Mouse (Mus musculus) layer of hippocampus, postnatal 10 days (tissue): ENCODE data around the gene Plk1. TPM values are rescaled to one million over a fixed set of nuclear protein-coding genes. Genes with fewer than 3 reads are reported as not detected.
A peak's percentile ranks its signal among the peaks of the same experiment; 100 is the strongest.

ENCODE experiments used
- DNase-seq, 2 experiments: peaks; one replicate each; pipeline ENCODE4 v3.0.0; 2021; ENCODE audit warnings: low spot score in 2 of 2
- long read RNA-seq: library from polyadenylated mRNA; stranded (forward); transcript quantifications from one replicate; pipeline ENCODE4 v2.0.0, GENCODE M21; 2023
- total RNA-seq, 2 experiments: library from RNA; stranded (reverse); gene quantifications; 2 replicates each; pipeline ENCODE4 v1.2.3; 2021

The Plk1 gene
- 1 to 10 TPM; 4.8 to 5.4 TPM for total RNA-seq
- long read RNA-seq, transcript Plk1-201 (10 exons, 2,199 nt): major isoform, 6 of 6 reads
- long read RNA-seq, partial matches to known transcripts: 0 of 6 reads
- long read RNA-seq, other reads (novel, unspliced or antisense): 0 of 6 reads

- peak; percentile 80 to 86 for DNase-seq
Measured at GRCm38 (mm10) chr7:122158915-122159902, at the start of gene Plk1. TSS of gene Plk1 (plus strand) at chr7:122159439.

- no peak for DNase-seq
Measured at GRCm38 (mm10) chr7:122123518-122123917, 35.7 kb upstream of the Plk1 start.

DNA sequence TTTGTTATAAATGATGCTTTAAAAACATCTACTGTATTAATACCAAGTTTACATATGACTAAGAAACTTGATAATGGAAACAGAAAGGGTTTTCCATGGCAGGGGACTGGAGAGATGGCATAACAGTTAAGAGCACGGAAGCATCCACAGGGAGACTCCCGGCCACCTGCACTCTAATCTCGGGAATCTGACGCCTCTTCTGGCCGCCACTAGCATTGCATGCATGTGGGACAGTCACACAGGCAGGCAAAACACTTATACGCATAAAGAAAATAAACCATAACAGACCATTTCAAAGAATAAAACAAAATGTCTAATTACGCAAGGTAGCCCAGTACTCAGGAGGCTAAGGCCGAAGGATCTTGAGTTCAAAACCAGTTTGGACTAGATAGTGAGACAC, 33.6 kb upstream of the Plk1 start:
- DNase-seq: no peak

DNA sequence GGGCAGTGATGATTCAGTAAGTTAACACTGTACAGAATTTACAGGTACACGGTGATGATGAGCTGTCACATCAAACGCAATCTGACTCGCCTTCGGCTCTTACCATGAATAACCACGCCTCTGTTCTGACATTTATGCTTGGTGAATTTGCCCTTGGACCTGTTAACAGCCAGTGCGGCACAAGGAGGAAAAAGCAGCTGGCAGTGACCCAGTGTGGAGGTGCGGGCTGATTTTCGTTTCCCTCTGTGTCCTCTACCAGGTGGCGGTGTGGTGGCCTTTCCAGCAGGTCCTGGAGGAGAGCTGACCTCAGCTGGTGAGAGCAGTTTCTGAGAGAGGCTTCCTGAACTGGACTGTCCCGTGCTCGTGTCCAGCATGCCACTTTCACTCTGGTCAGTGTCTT, 32.3 kb upstream of the Plk1 start:
- DNase-seq: no peak

DNA sequence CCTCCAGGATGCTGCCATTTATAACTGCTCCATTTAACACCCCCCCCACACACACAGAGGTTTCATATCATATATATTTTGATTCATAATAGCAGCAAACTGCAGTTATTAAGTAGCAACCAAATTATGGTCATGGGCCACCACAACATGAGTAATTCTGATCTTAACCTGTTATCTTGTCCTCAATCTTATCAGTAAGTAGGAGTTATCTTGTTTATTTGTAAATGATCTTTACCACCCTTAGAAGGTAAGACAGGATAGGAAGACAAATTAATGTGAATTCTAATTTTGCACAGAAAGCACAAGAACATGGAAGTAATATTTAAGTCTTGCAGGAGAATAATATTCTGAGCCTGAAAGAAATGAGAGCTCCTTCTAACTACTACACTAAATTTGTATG, 27.4 kb upstream of the Plk1 start:
- no peak for DNase-seq

GRCm38 (mm10) chr7:122132497-122133337, 26.5 kb upstream of the Plk1 start, which contains the start of the genes Palb2 and Dctn5:
TSS of gene Palb2 (minus strand) at chr7:122132985.
TSS of gene Dctn5 (plus strand) at chr7:122133041.
- DNase-seq: peak; percentile 99

DNA sequence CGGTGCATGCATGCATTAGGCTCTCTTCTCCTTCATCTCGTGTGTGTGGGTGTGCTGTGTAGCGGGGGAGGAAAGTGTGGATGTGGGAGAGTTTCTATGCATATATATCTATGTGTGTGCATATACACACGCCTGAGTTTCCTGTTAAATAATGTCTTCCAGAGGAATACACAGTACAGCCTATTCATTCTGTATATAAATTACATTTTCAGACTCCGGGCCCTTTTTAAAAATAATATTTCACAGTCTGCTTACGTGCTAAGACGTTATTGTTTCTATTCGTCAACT, 26.0 kb upstream of the Plk1 start:
- DNase-seq: no peak

DNA sequence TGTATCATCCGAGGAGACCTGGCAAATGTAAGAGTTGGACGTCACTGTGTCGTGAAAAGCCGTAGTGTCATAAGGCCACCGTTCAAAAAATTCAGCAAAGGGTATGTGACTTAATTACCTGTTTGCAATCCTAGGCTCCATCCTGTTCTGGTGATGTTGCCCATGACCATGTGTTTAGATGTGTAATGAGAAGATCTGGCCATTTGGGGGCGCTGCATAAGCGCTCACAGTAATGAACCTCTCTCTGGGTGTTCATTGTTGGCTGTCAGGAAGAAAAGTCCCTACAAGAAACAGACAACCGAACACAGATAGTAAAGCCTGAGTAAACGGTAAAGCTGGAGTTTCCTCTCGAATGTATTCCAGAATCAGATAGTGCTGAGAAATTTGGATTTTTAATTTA, 24.2 kb upstream of the Plk1 start:
- peak; percentile 22 for DNase-seq

GRCm38 (mm10) chr7:122137071-122137470, 22.2 kb upstream of the Plk1 start:
- DNase-seq: no peak

DNA sequence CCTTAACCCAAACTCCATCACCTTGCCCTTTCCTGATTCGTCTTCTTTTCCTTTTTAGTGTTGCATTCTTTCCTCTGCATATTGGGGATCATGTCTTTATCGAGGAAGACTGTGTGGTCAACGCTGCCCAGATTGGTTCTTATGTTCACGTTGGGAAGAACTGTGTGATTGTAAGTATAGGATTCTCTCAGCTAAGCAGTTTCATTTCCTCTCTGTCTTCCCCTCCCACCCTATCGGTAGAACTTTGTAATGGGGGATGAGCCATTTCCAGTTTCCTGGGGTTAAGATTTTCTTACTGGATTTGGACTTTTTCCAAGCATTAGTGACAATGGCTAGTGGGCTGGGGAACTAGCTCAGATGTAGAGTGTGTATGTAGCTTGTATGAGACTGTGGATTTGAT, 21.0 kb upstream of the Plk1 start:
- no peak for DNase-seq

- DNase-seq: no peak
Measured at GRCm38 (mm10) chr7:122140991-122141390, 18.2 kb upstream of the Plk1 start.

DNA sequence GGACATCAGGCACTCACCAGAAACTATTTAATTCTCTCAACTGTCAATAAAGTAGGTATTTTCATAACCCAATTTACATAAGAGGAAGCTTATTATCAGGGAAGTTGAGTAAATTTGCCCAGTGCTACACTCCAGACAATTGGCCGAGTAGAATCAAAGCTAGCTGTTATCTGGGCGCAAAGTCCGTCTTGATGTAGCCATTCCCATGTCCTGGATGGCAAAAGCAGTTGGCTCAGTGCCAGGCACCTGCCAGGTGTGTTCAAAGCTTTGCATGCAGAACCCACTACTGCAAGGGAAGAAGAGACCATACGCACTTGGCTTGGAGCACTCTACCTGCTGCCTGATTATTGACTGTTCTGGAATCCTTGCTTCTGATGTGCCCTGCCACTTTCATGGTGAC, 6.8 kb upstream of the Plk1 start:
- DNase-seq: no peak

DNA sequence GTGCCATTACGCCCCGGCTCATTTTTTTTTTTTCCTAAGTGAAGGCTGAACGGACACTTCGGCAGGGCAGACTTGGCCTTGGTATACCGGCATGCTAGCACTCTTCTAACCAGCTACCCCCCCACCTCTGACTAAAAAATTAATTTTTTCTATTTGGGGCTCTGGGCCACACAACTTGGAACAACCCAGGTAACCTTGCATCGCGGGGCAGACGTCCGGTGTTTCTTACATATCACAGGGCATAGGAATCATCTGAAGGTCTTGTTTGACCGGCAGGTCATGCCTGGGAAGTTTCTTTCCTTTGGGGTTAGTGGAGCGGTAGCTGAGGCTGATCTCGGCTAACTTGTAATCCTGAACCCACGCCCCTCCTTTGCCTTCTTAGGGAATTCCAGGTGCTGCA, 751 bp upstream of the Plk1 start:
- DNase-seq: no peak

- no peak for DNase-seq
Measured at GRCm38 (mm10) chr7:122160037-122160436, 798 bp downstream of the Plk1 start.

DNA sequence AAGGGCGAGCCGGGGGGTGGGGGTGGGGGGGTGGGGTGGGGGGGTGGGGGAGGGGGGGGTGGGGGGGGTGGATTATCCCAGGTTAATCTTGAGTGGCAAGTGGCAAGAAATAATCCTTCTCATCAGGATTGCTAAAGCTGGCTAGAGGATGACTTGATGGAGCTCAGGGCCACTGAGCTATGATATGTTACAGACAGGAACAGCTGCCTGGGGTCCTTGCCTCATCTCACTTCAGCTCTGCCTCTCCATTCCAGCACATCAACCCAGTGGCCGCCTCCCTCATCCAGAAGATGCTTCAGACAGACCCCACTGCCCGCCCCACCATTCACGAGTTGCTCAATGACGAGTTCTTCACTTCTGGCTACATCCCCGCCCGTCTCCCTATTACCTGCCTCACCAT, 4.5 kb downstream of the Plk1 start:
- DNase-seq: no peak

GRCm38 (mm10) chr7:122167203-122167602, 8.0 kb downstream of the Plk1 start:
- DNase-seq: no peak

- DNase-seq: no peak
Measured at GRCm38 (mm10) chr7:122170705-122171104, 11.5 kb downstream of the Plk1 start.

DNA sequence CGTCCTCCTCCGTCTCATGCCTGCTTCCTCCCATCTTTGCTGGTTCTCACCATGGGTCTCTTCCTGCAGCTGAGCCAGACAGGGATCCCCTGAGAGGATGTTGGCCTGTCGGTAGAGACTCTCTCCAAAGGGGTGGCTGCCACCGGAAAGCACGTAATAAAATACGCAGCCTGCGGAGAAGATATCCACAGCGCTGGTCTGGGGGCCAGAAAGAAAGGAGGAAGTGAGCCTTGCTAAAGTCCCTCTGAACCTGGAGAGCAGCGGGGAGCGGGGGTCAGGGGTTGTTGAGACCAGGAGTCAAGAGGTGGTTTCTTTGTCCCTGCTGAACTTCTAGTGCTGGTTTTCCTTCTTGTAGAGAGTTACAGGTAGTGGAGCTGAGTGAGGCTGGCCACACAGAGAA, 12.4 kb downstream of the Plk1 start:
- DNase-seq: no peak

DNA sequence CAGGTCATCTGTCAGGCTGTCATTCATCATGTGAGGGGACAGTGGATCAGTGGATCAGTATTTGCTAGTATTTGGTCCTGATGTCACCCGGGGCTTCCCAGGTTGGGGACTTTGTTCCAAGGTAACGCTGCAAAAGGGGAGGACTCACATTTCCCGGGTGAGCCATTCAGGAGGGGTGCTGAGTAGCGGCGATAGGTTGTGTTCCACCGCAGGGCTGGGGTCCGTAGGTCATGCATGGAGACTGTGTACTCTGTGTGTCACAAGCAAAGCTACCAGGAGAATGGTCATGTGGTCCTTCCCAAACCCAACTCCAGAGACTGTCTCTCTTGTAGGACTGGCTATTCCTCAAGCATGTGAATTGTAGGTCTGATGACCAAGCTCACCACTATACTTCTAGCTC, 21.5 kb downstream of the Plk1 start:
- no peak for DNase-seq

- no peak for DNase-seq
Measured at GRCm38 (mm10) chr7:122184569-122184968, 25.3 kb downstream of the Plk1 start.

GRCm38 (mm10) chr7:122186043-122186442, 26.8 kb downstream of the Plk1 start, which contains the start of gene Ern2:
TSS of gene Ern2 (minus strand) at chr7:122186207.
- DNase-seq: no peak

GRCm38 (mm10) chr7:122189484-122189883, 30.2 kb downstream of the Plk1 start:
- peak; percentile 56 to 62 for DNase-seq
